Mouse (Mus musculus) adrenal gland, postnatal 10 days (tissue): ENCODE data around the gene Slc18a3. TPM values are rescaled to one million over a fixed set of nuclear protein-coding genes. Genes with fewer than 3 reads are reported as not detected.

Source experiments
- DNase-seq: peaks from one replicate; pipeline ENCODE4 v3.0.0; 2021; ENCODE audit warnings: mixed read lengths
- total RNA-seq, 2 experiments: library from RNA; stranded (reverse); gene quantifications; 2 replicates each; pipeline ENCODE4 v1.2.3; 2021

Gene Slc18a3
- total RNA-seq, 2 experiments from 2014 or later, result 0.09 to 0.36 TPM

DNA sequence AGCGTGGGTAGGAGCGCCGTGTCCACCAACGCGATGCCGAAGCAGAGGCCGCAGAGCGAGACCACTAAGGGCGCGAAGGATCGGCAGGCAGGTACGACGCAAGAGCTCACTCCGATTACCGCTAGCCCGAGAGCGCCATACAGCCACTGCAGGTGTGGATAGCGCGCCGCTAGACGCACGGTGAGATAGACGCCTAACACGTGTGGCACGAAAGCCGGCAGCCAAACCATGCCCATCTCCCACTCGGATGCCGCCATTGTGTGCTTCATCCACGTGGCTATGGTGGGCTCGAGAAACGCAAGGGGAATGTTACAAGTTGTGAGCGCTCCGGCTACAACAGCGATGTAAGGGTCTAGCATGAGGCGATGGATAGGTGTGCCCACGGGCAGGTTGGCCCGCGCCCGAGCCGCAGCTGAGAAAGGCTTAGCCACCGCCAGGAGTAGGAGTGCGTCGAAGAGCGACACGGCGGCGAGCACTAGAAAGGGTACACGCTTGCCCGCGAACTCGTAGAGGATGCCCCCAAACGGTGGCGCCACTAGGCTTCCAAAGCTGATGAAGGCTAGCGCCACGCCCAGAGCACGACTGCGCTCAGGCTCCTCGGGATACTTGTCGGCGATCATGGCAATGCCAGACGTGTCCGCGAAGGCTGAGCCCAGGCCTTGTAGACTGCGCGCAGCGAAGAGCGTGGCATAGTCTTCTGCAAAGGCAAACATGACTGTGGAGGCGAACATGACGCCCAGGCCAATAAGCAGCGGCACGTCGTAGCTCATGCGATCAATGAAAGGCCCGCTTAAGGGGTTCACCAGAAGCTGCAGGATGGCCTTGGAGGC is 1.2 kb downstream of the Slc18a3 start:
- no peak for DNase-seq

DNA sequence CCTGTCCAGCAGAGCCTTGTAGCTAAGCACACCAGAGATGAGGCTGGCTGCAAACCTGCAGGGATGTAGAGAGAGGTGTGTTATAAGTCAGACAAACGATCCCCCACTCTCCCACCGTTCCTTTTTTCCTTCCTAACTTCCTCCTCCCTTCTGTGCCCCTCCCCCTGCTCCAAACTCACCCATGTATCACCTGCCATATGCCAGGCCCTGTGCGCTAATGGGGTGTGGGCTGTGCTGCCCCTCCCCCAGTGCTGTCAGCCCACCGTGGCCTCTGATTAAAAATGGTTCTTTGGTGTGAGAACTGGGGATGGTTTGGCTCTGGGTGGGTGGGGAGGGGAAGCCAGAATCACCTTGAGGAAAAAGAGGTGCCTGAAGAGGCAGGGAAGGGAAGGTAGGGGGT is 12.1 kb downstream of the Slc18a3 start:
- no peak for DNase-seq

DNA sequence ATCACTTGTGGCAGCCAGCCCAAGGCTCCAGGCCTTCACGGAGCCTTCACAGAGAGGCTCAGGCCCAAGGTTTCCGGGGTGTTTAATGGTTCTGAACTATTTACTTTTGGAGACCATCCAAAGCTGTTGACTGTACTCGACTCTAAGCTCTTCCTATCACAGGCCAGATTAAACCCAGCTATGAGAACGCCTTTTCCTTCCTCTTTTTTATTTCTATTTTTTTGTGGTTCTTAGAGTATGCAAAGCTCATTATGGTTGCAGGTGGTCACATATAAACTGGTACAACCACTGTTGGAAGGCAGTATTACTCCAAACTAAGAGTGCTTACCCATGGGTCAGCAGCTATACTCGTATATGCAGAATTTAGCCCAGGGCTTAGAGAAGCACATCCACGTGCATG is 17.7 kb downstream of the Slc18a3 start:
- no peak for DNase-seq

DNA sequence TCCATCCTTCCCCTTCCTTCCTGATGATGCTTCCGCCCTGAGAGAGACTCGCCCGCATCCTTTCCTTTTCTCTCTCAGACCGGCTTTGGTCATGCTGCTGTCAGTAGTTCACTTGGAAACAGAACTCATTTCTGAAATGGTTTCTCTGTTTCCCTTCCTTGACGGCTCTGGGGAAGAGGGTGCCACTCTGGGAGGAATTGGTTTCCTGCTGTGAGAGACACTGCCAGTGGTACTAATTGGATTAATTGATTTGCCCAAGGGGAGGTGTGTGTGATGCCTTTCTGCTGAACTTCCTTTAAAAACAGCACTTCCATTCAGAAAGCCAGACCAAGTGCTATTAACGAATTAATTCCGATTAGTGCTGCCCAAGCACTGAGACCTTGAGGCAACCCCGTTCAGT is 21.2 kb downstream of the Slc18a3 start:
- no peak for DNase-seq

DNA sequence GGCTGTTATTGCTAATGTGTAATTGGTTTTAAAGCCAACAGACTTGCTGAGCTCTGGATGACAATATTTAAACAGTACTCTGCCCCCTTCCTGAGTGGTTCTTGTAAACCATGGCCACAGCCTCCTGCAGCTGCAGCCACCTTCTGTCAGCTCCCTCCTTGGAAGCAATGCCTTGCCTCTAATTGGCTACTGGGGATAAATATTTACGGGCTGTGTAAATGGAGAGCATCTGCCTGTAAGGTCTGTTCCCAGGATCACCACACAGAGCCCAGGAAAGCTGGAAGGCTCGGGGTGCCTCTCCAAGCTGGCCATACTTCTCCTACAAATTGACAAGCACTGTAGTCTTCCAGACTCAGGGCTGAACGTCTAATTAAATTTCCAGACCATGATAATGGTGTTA is 24.9 kb downstream of the Slc18a3 start:
- no peak for DNase-seq

DNA sequence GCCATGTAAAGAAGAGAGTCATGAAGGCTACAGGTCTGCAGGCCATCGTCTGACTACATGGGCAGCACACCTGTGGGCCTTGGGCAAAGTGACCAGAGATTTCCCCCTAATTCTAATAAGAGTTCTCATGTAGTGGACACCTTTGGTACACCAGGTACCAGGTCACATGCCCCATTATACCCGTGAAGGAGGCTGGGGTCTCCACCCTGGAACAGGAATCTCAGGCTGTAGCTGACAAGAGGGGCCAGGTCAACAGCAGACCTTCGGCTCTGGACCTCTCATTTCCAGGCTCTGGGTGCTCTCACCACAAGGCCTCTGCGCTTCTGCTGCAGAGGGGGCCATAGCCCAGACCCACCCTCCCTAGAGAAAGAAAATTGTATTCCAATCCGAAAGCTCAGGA is 25.3 kb downstream of the Slc18a3 start:
- DNase-seq, result no peak

DNA sequence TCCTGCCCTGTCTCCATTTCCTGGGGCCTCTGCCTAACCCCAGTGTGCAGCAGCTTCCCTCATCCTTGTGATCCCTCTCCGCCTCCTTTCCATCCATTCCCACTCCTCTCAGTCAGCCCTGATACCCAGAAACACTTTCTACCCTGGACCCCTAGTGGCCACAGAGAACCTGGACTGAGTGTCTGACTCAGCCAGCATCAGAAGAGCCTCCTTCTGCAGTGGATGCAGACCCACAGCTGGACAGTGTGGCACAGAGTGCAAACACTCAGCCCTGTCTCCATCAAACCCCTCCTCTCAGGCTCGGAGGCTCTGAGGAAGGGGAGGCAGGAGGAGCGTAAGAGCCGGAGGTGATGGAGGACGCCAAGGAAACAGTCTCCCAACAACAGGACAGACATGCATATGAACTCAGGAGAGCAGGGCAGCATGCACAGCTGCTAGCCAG is 27.3 kb downstream of the Slc18a3 start:
- no peak for DNase-seq

DNA sequence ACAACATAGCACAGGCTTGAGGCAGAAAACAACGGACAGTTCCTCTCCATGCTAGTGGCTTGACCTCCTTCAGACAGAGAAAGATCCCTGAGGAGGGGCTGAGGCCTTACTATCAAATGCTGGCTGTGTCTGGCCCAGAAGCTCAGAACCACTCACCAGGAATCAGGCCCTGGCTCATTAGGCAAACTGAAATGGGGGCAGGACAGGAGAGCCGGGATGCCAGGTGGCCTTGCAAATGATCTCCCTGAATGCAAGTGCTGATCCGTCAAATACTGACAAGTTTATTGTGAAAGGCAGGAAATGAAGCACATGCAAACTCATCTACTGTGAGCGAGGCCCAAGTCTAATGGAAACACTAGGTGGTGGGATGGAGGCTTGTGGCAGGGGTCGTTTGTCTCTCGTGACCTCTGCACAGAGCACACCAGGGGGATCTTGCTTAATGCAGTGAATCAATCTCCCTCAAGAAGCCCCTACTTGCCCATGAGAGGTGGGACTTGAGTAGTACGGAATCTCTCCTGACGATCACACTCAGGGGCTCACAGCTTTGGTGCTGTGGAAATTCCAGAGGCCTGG is 35.5 kb downstream of the Slc18a3 start:
- DNase-seq, result no peak

DNA sequence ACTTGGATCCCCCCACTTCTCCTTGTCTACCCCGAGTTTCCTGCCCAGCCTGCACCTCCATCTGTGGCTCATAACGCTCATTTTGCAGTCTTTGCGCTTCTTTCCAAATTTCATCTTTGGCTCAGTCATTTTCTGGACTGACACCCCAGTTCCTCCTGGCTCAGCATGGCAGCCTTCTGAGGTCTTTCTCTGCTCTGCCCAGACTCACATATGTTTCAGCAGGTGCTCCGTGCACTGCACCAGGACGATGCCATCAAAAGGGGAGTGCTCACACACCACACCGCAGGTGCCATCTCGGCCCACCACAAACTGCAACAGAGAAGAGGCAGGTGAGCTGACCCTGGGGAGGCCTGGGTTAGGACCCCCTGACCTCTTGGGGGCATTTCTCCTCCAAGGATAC is 40.7 kb downstream of the Slc18a3 start:
- DNase-seq, result no peak

DNA sequence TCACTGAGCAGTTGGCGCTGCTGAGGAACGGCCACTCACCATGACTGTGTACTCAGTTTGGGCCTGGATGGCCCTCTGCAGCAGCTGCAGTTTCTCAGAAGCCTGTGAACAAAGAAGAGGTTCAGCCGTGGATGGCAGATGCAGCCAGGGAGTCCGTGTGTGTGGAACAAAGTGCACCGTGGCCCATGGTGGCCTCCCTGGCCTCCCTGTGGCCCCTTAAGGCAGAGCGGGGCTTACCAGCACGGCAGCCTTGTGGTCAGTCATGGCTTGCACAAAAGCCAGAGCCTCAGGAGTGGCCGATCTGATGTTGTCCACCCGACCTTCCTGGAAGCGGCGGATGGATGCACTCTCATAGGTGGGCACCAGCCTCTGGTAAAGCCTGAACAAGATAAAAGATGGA is 45.9 kb downstream of the Slc18a3 start:
- DNase-seq, result no peak

Other genes starting within 250 kb of the Slc18a3 start
- 1 to 10 TPM; 6.2 to 8.1 TPM for gene Ogdhl, start 142.8 kb downstream of the Slc18a3 start, total RNA-seq
- not detected for gene 1700024G13Rik, start 76.5 kb downstream of the Slc18a3 start, total RNA-seq
- gene Chat, start 1.1 kb upstream of the Slc18a3 start, total RNA-seq, result not detected
- 10 to 100 TPM in 1 of 2 experiments, 1 to 10 TPM in 1; 8.1 to 11.8 TPM for gene Ercc6, start 48.7 kb upstream of the Slc18a3 start, total RNA-seq
- gene Prrxl1, start 134.6 kb upstream of the Slc18a3 start, total RNA-seq, result under 1 TPM; 0.57 to 0.73 TPM
- 10 to 100 TPM in 1 of 2 experiments, 1 to 10 TPM in 1; 5.6 to 19.6 TPM for gene 3425401B19Rik, start 220.4 kb upstream of the Slc18a3 start, total RNA-seq